In genomic region chr13:114190898-114191297, GRCm38 (mm10) we compare ENCODE assay signal across 32 mouse cellular contexts.
DNase-seq lines count a peak whose midpoint lies in the region; ATAC-seq and TF ChIP-seq lines count a peak whose summit lies in the region.
"Had no signal": no experiment of that assay in that cellular context is flagged by ENCODE, and none has a peak within 500 bp of the region (broad histone marks: within the 10 kb centered on the region; RNA-seq: fewer than 3 reads in every experiment).

No protein-coding gene starts in this region.

- H3K27me3 ChIP-seq in heart, embryonic 11.5 days (ENCODE audit: control insufficient read depth, insufficient read depth, low read length): no peaks in the 10 kb centered on the region
- H3K27me3 ChIP-seq in lung, embryonic 14.5 days (ENCODE audit: insufficient read depth, low read length): no peaks in the 10 kb centered on the region; the same call in 1 of the 2 replicates
- H3K27me3 ChIP-seq: embryonic facial prominence, embryonic 15.5 days; forebrain, embryonic 12.5 days; heart, embryonic 13.5 days; hindbrain, embryonic 12.5 days; limb, embryonic 13.5 days; neural tube, embryonic 15.5 days; stomach, embryonic 15.5 days had no signal

- no peak overlapping the region for H3K27ac ChIP-seq in heart, embryonic 11.5 days (ENCODE audit: low read depth, low read length)
- H3K27ac ChIP-seq in lung, embryonic 14.5 days (ENCODE audit: low read depth): no peak overlapping the region
- H3K27ac ChIP-seq: embryonic facial prominence, embryonic 10.5 days; embryonic facial prominence, embryonic 15.5 days; forebrain, embryonic 12.5 days; heart, embryonic 13.5 days; hindbrain, embryonic 12.5 days; hindbrain, postnatal 0 days; left cerebral cortex, adult 2 months; limb, embryonic 13.5 days; neural tube, embryonic 15.5 days; stomach, embryonic 15.5 days had no signal

- no peaks in the 10 kb centered on the region for H3K9me3 ChIP-seq in heart, embryonic 11.5 days (replicated peaks; ENCODE audit: control insufficient read depth, low read length)
- H3K9me3 ChIP-seq in lung, embryonic 14.5 days (ENCODE audit: low read depth, low read length): no peaks in the 10 kb centered on the region
- H3K9me3 ChIP-seq: embryonic facial prominence, embryonic 10.5 days; embryonic facial prominence, embryonic 15.5 days; forebrain, embryonic 12.5 days; G1E; heart, embryonic 13.5 days; hindbrain, embryonic 12.5 days; limb, embryonic 13.5 days; neural tube, embryonic 15.5 days; stomach, embryonic 15.5 days had no signal

- ATAC-seq in heart, embryonic 11.5 days (replicated peaks; ENCODE audit: insufficient number of reproducible peaks, low FRiP score, low TSS enrichment): no peak
- ATAC-seq in lung, embryonic 14.5 days (ENCODE audit: insufficient read depth): no peak
- ATAC-seq: forebrain, postnatal 0 days; hindbrain, postnatal 0 days; intestine, postnatal 0 days; liver, postnatal 0 days had no signal

- H3K4me2 ChIP-seq in heart, embryonic 11.5 days: no peak overlapping the region
- no peak overlapping the region for H3K4me2 ChIP-seq in lung, embryonic 14.5 days
- H3K4me2 ChIP-seq: embryonic facial prominence, embryonic 15.5 days; forebrain, embryonic 12.5 days; heart, embryonic 13.5 days; hindbrain, embryonic 12.5 days; limb, embryonic 13.5 days; liver, embryonic 11.5 days; neural tube, embryonic 15.5 days; stomach, embryonic 15.5 days had no signal

- no peak overlapping the region for H3K4me3 ChIP-seq in heart, embryonic 11.5 days (ENCODE audit: low read depth, low read length)
- H3K4me3 ChIP-seq in lung, embryonic 14.5 days (ENCODE audit: low read depth, low read length): no peak overlapping the region
- H3K4me3 ChIP-seq: embryonic facial prominence, embryonic 10.5 days; embryonic facial prominence, embryonic 15.5 days; forebrain, embryonic 12.5 days; heart, embryonic 13.5 days; hindbrain, embryonic 12.5 days; left cerebral cortex, adult 2 months; limb, embryonic 13.5 days; neural tube, embryonic 15.5 days; stomach, embryonic 15.5 days had no signal

- peak; percentile 91 for DNase-seq in heart, adult 11 months
- DNase-seq in lung, embryonic 14.5 days: peak; percentile 23
- no peak for DNase-seq in lung, postnatal 14 days
- peak; percentile 17 for DNase-seq in gastrocnemius, postnatal 10 days
- DNase-seq in skeletal muscle tissue, adult 2 months (ENCODE audit: low read depth, low spot score): peak; percentile 24
- no peak for DNase-seq in layer of hippocampus, postnatal 25 days (ENCODE audit: extremely low spot score in 1 of 2, low spot score in 1 of 2)
- DNase-seq: adrenal gland, adult 8-10 months; cerebellum, adult 2 months; cerebellum, postnatal 25 days; forebrain, postnatal 0 days; heart, postnatal 10 days; kidney, adult 9 months; kidney, postnatal 10 days; liver, postnatal 0 days; midbrain, embryonic 14.5 days; retina, postnatal 1 day; right cerebral cortex, postnatal 14 days; thymus, postnatal 14 days had no signal

- no peak for TF ChIP-seq CTCF in lung, embryonic 14.5 days (IDR thresholded peaks at IDR 0.05; ENCODE audit: low read depth)

- whole genome bisulfite sequencing in heart, embryonic 11.5 days (ENCODE audit: insufficient replicate concordance): 84% methylated on average over 10 of the region's 10 CpGs
- 70% methylated on average over 10 of the region's 10 CpGs for WGBS in lung, embryonic 14.5 days

- no peaks in the 10 kb centered on the region for H3K4me1 ChIP-seq in heart, embryonic 11.5 days (ENCODE audit: control insufficient read depth, insufficient read depth, low read length)
- no peaks in the 10 kb centered on the region for H3K4me1 ChIP-seq in lung, embryonic 14.5 days (ENCODE audit: insufficient read depth)
- H3K4me1 ChIP-seq: embryonic facial prominence, embryonic 10.5 days; forebrain, embryonic 12.5 days; heart, embryonic 13.5 days; hindbrain, embryonic 12.5 days; neural tube, embryonic 15.5 days; stomach, embryonic 15.5 days had no signal

- H3K9ac ChIP-seq in heart, embryonic 11.5 days (ENCODE audit: low read depth, low read length): no peak overlapping the region
- no peak overlapping the region for H3K9ac ChIP-seq in lung, embryonic 14.5 days
- H3K9ac ChIP-seq: embryonic facial prominence, embryonic 15.5 days; forebrain, embryonic 12.5 days; forebrain, postnatal 0 days; heart, embryonic 13.5 days; hindbrain, embryonic 12.5 days; limb, embryonic 13.5 days; liver, postnatal 0 days; neural tube, embryonic 15.5 days; stomach, embryonic 15.5 days had no signal

- no peaks in the 10 kb centered on the region for H3K36me3 ChIP-seq in heart, embryonic 11.5 days (ENCODE audit: control insufficient read depth, insufficient read depth, low read length)
- no peaks in the 10 kb centered on the region for H3K36me3 ChIP-seq in lung, embryonic 14.5 days (ENCODE audit: insufficient read depth)
- H3K36me3 ChIP-seq: embryonic facial prominence, embryonic 10.5 days; embryonic facial prominence, embryonic 15.5 days; forebrain, embryonic 12.5 days; G1E; heart, embryonic 13.5 days; hindbrain, embryonic 12.5 days; limb, embryonic 13.5 days; neural tube, embryonic 15.5 days; stomach, embryonic 15.5 days had no signal

Comparison
In these comparisons a context has a peak if more than half of its experiments do, and no peak if none do; other contexts are left out.
1. DNase-seq: peak in heart, adult 11 months (single experiment), lung, embryonic 14.5 days (single experiment), gastrocnemius, postnatal 10 days (single experiment) and skeletal muscle tissue, adult 2 months (single experiment); none in lung, postnatal 14 days (single experiment) and layer of hippocampus, postnatal 25 days (0 of 2).